Mouse (Mus musculus) hindbrain, embryonic 12.5 days (tissue): ENCODE measurements around the gene Cep68. TPM values are rescaled to one million over a fixed set of nuclear protein-coding genes. Genes with fewer than 3 reads are reported as not detected.
"Not testable (repeated sequence)": the region's sequence is repeated elsewhere in the genome, so short reads cannot be mapped to it uniquely, and the experiment has no call there.

ENCODE experiments used
- ATAC-seq: fragments of 200-750 bp; cut with Nextera tagmentation; 2 replicates; pipeline ENCODE4 v1.8.0; 2017; ENCODE audit warnings: moderate TSS enrichment; ENCODE audit not compliant: low FRiP score
- H3K27ac ChIP-seq: fragments of 300-500 bp; sonication (generic); 2 replicates; pipeline ENCODE4 v1.5.1; 2016; ENCODE audit warnings: mild to moderate bottlenecking
- H3K27me3 ChIP-seq: fragments of 300-500 bp; sonication (generic); 2 replicates; pipeline ENCODE4 v1.6.1; 2016; ENCODE audit warnings: mild to moderate bottlenecking
- H3K36me3 ChIP-seq: fragments of 300-500 bp; sonication (generic); 2 replicates; pipeline ENCODE4 v1.6.1; 2016; ENCODE audit warnings: mild to moderate bottlenecking
- H3K4me1 ChIP-seq: fragments of 300-500 bp; sonication (generic); 2 replicates; pipeline ENCODE4 v1.6.1; 2016
- H3K4me2 ChIP-seq: fragments of 300-500 bp; sonication (generic); replicated peaks from 2 replicates; pipeline ENCODE4 v1.6.1; 2016; ENCODE audit warnings: mild to moderate bottlenecking
- H3K4me3 ChIP-seq: fragments of 300-500 bp; sonication (generic); 2 replicates; pipeline ENCODE4 v1.5.1; 2016; ENCODE audit warnings: mild to moderate bottlenecking
- H3K9ac ChIP-seq: fragments of 300-500 bp; sonication (generic); 2 replicates; pipeline ENCODE4 v1.6.1; 2016; ENCODE audit warnings: mild to moderate bottlenecking, moderate library complexity
- H3K9me3 ChIP-seq: fragments of 300-500 bp; sonication (generic); replicated peaks from 2 replicates; pipeline ENCODE4 v1.6.1; 2016; ENCODE audit warnings: mild to moderate bottlenecking
- WGBS: fragments of 180-500 bp; shearing (Covaris S2); methylation state at CpG from one replicate; pipeline ENCODE4 v1.1.7; 2016; 5-methylcytosine and 5-hydroxymethylcytosine counted together
- polyA plus RNA-seq: library from polyadenylated mRNA; unstranded; fragments of >200 nt; fragmentation: Nextera tagmentation; extraction: Ambion mirVana; gene quantifications from 2 replicates; pipeline ENCODE4 v1.2.1, GENCODE M21; 2016

Cep68 gene
- polyA plus RNA-seq, 1 experiment from 2014 or later, result 34.1 TPM

GRCm38 (mm10) chr11:20237976-20238375, 11.3 kb downstream of the Cep68 start:
- 91% methylated on average over 3 of the region's 3 CpGs for WGBS

GRCm38 (mm10) chr11:20237018-20237417, 12.2 kb downstream of the Cep68 start:
- Histone ChIP-seq H3K4me2 (no peak overlapping the region), H3K4me3 (no peak overlapping the region), H3K9me3 (no peaks in the 10 kb centered on the region), H3K9ac (no peak overlapping the region), H3K27me3 (no peaks in the 10 kb centered on the region), H3K27ac (no peak overlapping the region), H3K4me1 (no peaks in the 10 kb centered on the region), H3K36me3 (peaks cover 78% of the 10 kb centered on the region)
- no peak for ATAC-seq
- 94% methylated on average over 7 of the region's 7 CpGs for WGBS

More at GRCm38 (mm10) chr11:20237976-20238375, 11.3 kb downstream of the Cep68 start:
- Histone ChIP-seq H3K9me3 (no peaks in the 10 kb centered on the region), H3K27ac (no peak overlapping the region), H3K27me3 (no peaks in the 10 kb centered on the region), H3K4me1 (no peaks in the 10 kb centered on the region), H3K36me3 (peaks cover 78% of the 10 kb centered on the region), H3K4me2 (no peak overlapping the region), H3K9ac (no peak overlapping the region), H3K4me3 (no peak overlapping the region)
- ATAC-seq, result no peak

GRCm38 (mm10) chr11:20234233-20234632, 15.0 kb downstream of the Cep68 start:
- Histone ChIP-seq H3K9ac (no peak overlapping the region), H3K9me3 (no peaks in the 10 kb centered on the region), H3K27ac (no peak overlapping the region), H3K27me3 (no peaks in the 10 kb centered on the region), H3K36me3 (peaks cover 76% of the 10 kb centered on the region), H3K4me2 (no peak overlapping the region), H3K4me3 (no peak overlapping the region), H3K4me1 (no peaks in the 10 kb centered on the region)
- 71% methylated on average over 3 of the region's 3 CpGs for WGBS
- no peak for ATAC-seq

GRCm38 (mm10) chr11:20232016-20232755, 17.0 kb downstream of the Cep68 start:
- H3K9ac ChIP-seq, result no peak overlapping the region
- no peaks in the 10 kb centered on the region for H3K27me3 ChIP-seq
- WGBS, result 78% methylated on average over 4 of the region's 5 CpGs
- no peaks in the 10 kb centered on the region for H3K9me3 ChIP-seq
- no peak overlapping the region for H3K4me3 ChIP-seq
- ATAC-seq, result no peak
- no peak overlapping the region for H3K4me2 ChIP-seq
- no peak overlapping the region for H3K27ac ChIP-seq
- 0 out of 2 replicates have a peak, but pooled peaks cover 3% of the 10 kb centered on the region for H3K4me1 ChIP-seq
- H3K36me3 ChIP-seq, result peaks cover 70% of the 10 kb centered on the region

- Histone ChIP-seq H3K27me3 (no peaks in the 10 kb centered on the region), H3K9ac (no peak overlapping the region), H3K36me3 (peaks cover 61% of the 10 kb centered on the region), H3K9me3 (no peaks in the 10 kb centered on the region), H3K4me3 (no peak overlapping the region), H3K4me1 (0 out of 2 replicates have a peak, but pooled peaks cover 3% of the 10 kb centered on the region), H3K27ac (peak overlapping the region; percentile 35; the same call in 1 of the 2 replicates), H3K4me2 (no peak overlapping the region)
- WGBS, result 46% methylated on average over 8 of the region's 8 CpGs
- ATAC-seq, result no peak
Measured at GRCm38 (mm10) chr11:20231128-20231878, 17.9 kb downstream of the Cep68 start.

- no peak overlapping the region for H3K4me2 ChIP-seq
- WGBS, result 87% methylated on average over 1 of the region's 1 CpGs
- peaks cover 61% of the 10 kb centered on the region for H3K36me3 ChIP-seq
- H3K9ac ChIP-seq, result no peak overlapping the region
- no peak overlapping the region for H3K27ac ChIP-seq
- no peak for ATAC-seq
- 0 out of 2 replicates have a peak, but pooled peaks cover 3% of the 10 kb centered on the region for H3K4me1 ChIP-seq
- H3K27me3 ChIP-seq, result no peaks in the 10 kb centered on the region
- no peaks in the 10 kb centered on the region for H3K9me3 ChIP-seq
- H3K4me3 ChIP-seq, result no peak overlapping the region
Measured at GRCm38 (mm10) chr11:20230286-20230685, 18.9 kb downstream of the Cep68 start.

GRCm38 (mm10) chr11:20229311-20229710, 19.9 kb downstream of the Cep68 start:
- no peak overlapping the region for H3K27ac ChIP-seq
- no peak overlapping the region for H3K9ac ChIP-seq
- peaks cover 59% of the 10 kb centered on the region for H3K36me3 ChIP-seq
- 88% methylated on average over 4 of the region's 4 CpGs for WGBS
- no peaks in the 10 kb centered on the region for H3K9me3 ChIP-seq
- H3K4me1 ChIP-seq, result 0 out of 2 replicates have a peak, but pooled peaks cover 3% of the 10 kb centered on the region
- no peak overlapping the region for H3K4me3 ChIP-seq
- ATAC-seq, result no peak
- no peak overlapping the region for H3K4me2 ChIP-seq
- H3K27me3 ChIP-seq, result no peaks in the 10 kb centered on the region

- no peak for ATAC-seq
- Histone ChIP-seq H3K4me2 (no peak overlapping the region), H3K4me3 (no peak overlapping the region), H3K9ac (no peak overlapping the region), H3K27ac (no peak overlapping the region), H3K4me1 (0 out of 2 replicates have a peak, but pooled peaks cover 3% of the 10 kb centered on the region), H3K27me3 (no peaks in the 10 kb centered on the region), H3K36me3 (peaks cover 61% of the 10 kb centered on the region), H3K9me3 (no peaks in the 10 kb centered on the region)
- WGBS, result 79% methylated on average over 5 of the region's 5 CpGs
Measured at GRCm38 (mm10) chr11:20228666-20229065, 20.6 kb downstream of the Cep68 start.

GRCm38 (mm10) chr11:20225938-20226337, 23.3 kb downstream of the Cep68 start:
- H3K4me2 ChIP-seq, result no peak overlapping the region
- H3K9ac ChIP-seq, result no peak overlapping the region
- 96% methylated on average over 4 of the region's 4 CpGs for WGBS
- H3K4me3 ChIP-seq, result no peak overlapping the region
- ATAC-seq, result no peak
- H3K4me1 ChIP-seq, result 0 out of 2 replicates have a peak, but pooled peaks cover 3% of the 10 kb centered on the region
- no peak overlapping the region for H3K27ac ChIP-seq
- H3K36me3 ChIP-seq, result peaks cover 61% of the 10 kb centered on the region
- no peaks in the 10 kb centered on the region for H3K27me3 ChIP-seq
- H3K9me3 ChIP-seq, result no peaks in the 10 kb centered on the region

GRCm38 (mm10) chr11:20224196-20224595, 25.0 kb downstream of the Cep68 start:
- WGBS, result 88% methylated on average over 6 of the region's 6 CpGs
- Histone ChIP-seq H3K36me3 (peaks cover 53% of the 10 kb centered on the region), H3K9me3 (no peaks in the 10 kb centered on the region)

GRCm38 (mm10) chr11:20221671-20222070, 27.6 kb downstream of the Cep68 start:
- H3K9ac ChIP-seq, H3K4me3 ChIP-seq, H3K27me3 ChIP-seq, H3K9me3 ChIP-seq, H3K4me2 ChIP-seq, H3K4me1 ChIP-seq, ATAC-seq, H3K27ac ChIP-seq: not testable (repeated sequence)
- peaks cover 62% of the 10 kb centered on the region for H3K36me3 ChIP-seq
- WGBS, result 100% methylated on average over 1 of the region's 1 CpGs

More at GRCm38 (mm10) chr11:20224196-20224595, 25.0 kb downstream of the Cep68 start:
- no peak overlapping the region for H3K4me2 ChIP-seq
- no peak overlapping the region for H3K4me3 ChIP-seq
- no peak overlapping the region for H3K9ac ChIP-seq
- 0 out of 2 replicates have a peak, but pooled peaks cover 3% of the 10 kb centered on the region for H3K4me1 ChIP-seq
- ATAC-seq, result no peak
- no peaks in the 10 kb centered on the region for H3K27me3 ChIP-seq
- no peak overlapping the region for H3K27ac ChIP-seq

GRCm38 (mm10) chr11:20217227-20217626, 32.0 kb downstream of the Cep68 start:
- WGBS, result 100% methylated on average over 1 of the region's 1 CpGs

More at GRCm38 (mm10) chr11:20217227-20217626, 32.0 kb downstream of the Cep68 start:
- Histone ChIP-seq H3K27me3 (no peaks in the 10 kb centered on the region), H3K9ac (no peak overlapping the region), H3K9me3 (no peaks in the 10 kb centered on the region), H3K4me1 (no peaks in the 10 kb centered on the region), H3K27ac (no peak overlapping the region), H3K4me2 (no peak overlapping the region), H3K4me3 (no peak overlapping the region), H3K36me3 (peaks cover 45% of the 10 kb centered on the region)
- no peak for ATAC-seq
